Mouse (Mus musculus): ENCODE results near the gene Lbx2.

GRCm38 (mm10) chr6:83095968-83096367 is 9.8 kb downstream of the Lbx2 start:
- no peak for TF ChIP-seq CTCF (conservative IDR thresholded peaks at IDR 0.05; ENCODE audit: low read length)
- TF ChIP-seq NANOG (IDR thresholded peaks at IDR 0.05; ENCODE audit: borderline replicate concordance, low read length) = no peak
- TF ChIP-seq POU5F1 (IDR thresholded peaks at IDR 0.05; ENCODE audit: borderline replicate concordance, low read length) = no peak
